Mouse (Mus musculus) cortical plate, adult 2 months (tissue): Measurements from ENCODE around the gene Adad2. TPM values are rescaled to one million over a fixed set of nuclear protein-coding genes. Genes with fewer than 3 reads are reported as not detected.

Experiments
- H3K27ac ChIP-seq: fragments of 200-500 bp; 2 replicates; pipeline ENCODE4 v1.5.1; 2012; ENCODE audit warnings: low read length, control low read depth, inconsistent platforms; ENCODE audit not compliant: insufficient read depth
- H3K4me1 ChIP-seq: fragments of 200-500 bp; 2 replicates; pipeline ENCODE4 v1.6.1; 2011; ENCODE audit warnings: low read length; ENCODE audit not compliant: control insufficient read depth, insufficient read depth
- H3K4me3 ChIP-seq: fragments of 200-500 bp; 2 replicates; pipeline ENCODE4 v1.5.1; 2011; ENCODE audit warnings: mild to moderate bottlenecking, low read length, control low read depth; ENCODE audit not compliant: insufficient read depth
- CTCF ChIP-seq: fragments of 200-500 bp; IDR thresholded peaks from 2 replicates; pipeline ENCODE4 v1.5.1; 2011; ENCODE audit warnings: mild to moderate bottlenecking, control low read depth, low read length; ENCODE audit not compliant: insufficient read depth; ENCODE audit errors: extremely low read depth
- POLR2A ChIP-seq: fragments of 200-500 bp; IDR thresholded peaks from 2 replicates; pipeline ENCODE4 v1.6.1; 2011; ENCODE audit warnings: mild to moderate bottlenecking, low read length, control low read depth; ENCODE audit not compliant: insufficient read depth; ENCODE audit errors: extremely low read depth
- polyA plus RNA-seq: library from polyadenylated mRNA; depleted of rRNA; stranded (reverse); fragments of >200 nt; gene quantifications from 2 replicates; pipeline ENCODE4 v1.2.3, GENCODE M21; 2012; rRNA removed

The Adad2 gene
- 0.08 and 0.23 TPM in 2 replicates for polyA plus RNA-seq

DNA sequence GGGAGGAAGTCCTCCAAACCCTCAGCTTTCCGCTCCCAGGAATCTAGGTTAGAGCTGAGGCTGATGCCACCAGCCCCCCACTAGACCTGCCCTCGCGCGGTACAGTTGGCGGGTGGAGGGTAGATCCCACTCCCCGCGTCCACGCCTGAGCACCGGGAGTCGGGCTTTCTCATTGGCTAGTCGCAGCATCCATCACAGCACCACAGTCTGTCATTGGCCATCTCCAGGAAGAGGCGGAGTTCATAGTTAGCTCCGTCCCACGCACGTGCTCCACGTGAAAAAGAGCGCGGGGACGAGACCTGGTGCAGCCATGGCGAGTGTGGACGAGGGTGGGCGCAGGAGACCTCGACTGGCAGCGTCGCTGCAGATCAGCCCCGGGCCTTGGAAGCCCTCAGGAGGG is at the start of gene Adad2:
Gene Adad2, plus strand, starts transcription at position 277 of the 400 bp plus-strand sequence.
- Histone ChIP-seq H3K27ac (no peak within 1 kb of the TSS), H3K4me1 (no peaks in the 10 kb centered on the region), H3K4me3 (no peak within 1 kb of the TSS)
- TF ChIP-seq POLR2A (no peak), CTCF (no peak)

DNA sequence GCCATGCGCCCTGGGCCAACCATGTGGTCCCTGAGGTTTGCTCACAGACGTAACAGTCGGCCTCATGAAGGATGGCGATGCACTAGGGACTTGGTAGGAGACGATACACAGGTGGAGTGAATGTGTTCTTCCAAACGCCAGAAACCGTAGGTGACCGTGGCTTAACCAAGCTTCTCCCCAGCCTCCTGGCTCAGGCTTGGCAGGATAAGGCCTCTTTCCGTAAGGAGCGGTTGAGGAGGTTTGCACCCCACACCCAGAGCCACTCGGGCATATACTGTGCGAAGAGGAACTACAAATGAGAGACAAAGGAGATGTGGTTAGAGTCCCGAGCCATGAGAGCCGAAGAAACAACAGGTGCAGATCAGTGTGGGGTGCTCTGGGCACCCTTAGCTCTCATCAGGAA is 48.7 kb upstream of the Adad2 start:
- no peaks in the 10 kb centered on the region for H3K4me1 ChIP-seq
- no peak overlapping the region for H3K4me3 ChIP-seq
- TF ChIP-seq CTCF (no peak), POLR2A (no peak)
- H3K27ac ChIP-seq, result no peak overlapping the region

DNA sequence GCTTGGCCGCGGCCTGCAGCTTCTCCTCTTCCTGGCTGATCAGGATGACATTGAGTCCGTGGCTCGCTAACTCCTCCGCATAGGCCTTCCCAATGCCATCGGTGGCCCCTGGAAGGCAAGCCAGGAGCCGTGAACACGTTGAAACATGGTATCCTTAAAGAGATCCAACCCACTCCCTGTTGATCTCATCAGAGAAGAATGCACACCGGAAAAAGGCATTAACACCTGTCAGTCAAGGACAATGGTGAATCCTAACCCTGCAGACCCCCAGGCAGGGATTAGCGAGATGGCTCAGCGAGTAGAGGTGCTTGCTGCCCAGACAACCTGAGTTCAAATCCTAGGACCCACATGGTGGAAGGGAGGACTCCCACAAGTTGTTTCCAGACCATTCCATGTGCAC is 46.2 kb upstream of the Adad2 start:
- H3K4me3 ChIP-seq, result no peak overlapping the region
- no peak overlapping the region for H3K27ac ChIP-seq
- TF ChIP-seq POLR2A (no peak), CTCF (no peak)
- H3K4me1 ChIP-seq, result no peaks in the 10 kb centered on the region

DNA sequence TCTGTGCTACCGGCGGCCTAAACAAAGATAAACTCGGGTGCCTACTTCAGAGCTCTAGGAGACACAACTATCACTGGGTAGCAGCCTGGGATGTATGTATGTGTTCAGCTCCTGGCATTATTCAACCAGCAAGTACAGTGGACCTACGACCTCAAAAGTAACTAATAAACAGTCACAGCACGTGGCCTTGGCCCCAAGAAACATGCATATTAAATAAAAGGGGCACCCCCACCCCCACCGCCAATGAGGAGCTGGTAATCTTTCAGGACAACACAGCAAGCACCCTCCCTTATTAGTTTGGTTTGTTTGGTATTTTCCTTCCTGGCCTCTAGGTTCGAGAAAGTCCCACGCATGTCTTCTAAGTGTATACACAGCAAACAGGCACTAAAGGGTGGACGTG is 44.3 kb upstream of the Adad2 start:
- Histone ChIP-seq H3K4me3 (no peak overlapping the region), H3K4me1 (no peaks in the 10 kb centered on the region), H3K27ac (no peak overlapping the region)
- TF ChIP-seq CTCF, result no peak

DNA sequence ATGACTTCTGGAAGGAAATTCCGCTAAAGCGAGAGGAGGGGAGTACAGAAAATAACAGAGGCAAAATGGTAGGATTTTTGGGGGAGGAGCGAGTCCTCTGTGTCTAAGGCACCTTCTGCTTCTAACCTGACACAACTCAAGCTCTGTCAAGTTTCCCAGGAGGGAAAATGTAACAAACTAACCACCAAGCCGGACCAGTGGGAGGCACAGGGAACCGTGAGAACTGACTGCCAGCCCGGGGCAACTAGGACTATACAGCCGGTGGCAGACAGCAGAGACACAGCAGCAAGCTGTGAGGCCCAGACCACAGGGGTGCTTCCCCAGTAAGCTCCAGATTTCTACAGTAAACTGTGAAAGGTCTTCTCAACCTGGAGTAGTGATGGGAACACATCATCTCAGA is 43.6 kb upstream of the Adad2 start:
- no peak overlapping the region for H3K4me3 ChIP-seq

DNA sequence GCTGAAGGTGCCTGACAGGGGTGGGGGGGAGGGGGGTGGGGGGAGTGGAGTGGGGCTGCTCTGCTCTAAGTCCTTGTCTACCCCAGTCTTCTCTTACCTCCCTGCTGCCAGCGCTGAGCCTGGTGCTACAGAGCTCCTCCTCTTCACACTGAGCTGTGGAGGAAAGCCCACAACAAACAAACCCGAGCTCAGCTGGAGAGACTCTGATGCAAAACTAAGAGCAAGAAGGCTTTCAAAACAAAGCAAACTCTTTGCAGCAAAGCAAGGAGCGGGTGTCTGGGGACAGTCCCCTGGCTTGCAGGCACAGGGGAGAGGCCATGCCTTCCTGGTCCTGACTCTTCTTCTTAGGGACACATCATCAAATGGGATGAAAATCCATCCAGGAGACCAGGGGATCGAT is 42.7 kb upstream of the Adad2 start:
- Histone ChIP-seq H3K4me3 (no peak overlapping the region), H3K4me1 (peaks cover 3% of the 10 kb centered on the region; the same call in 1 of the 2 replicates), H3K27ac (no peak overlapping the region)
- TF ChIP-seq POLR2A (no peak), CTCF (no peak)

More for the DNA sequence above, 43.6 kb upstream of the Adad2 start:
- TF ChIP-seq POLR2A (no peak), CTCF (no peak)
- H3K27ac ChIP-seq, result no peak overlapping the region
- H3K4me1 ChIP-seq, result peaks cover under 1% of the 10 kb centered on the region; the same call in 1 of the 2 replicates

DNA sequence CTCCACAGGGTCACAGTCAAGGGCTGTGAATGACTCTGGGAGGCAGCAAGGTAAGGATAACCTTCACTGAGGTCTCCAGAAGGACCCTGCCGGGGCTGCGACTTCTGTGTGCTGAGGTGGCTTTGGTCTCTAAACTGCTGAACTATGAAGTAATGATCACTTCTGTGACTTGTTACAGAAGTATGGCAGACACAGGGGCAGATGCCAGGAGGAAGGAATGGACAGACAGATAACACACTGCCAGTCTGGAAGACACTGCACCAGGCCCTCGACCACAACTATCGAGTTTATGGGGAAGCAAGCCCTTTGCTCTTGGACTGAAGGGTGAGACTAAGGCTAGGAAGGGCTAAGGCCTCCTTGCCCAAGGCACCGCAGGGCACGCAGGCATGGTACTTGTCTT is 41.4 kb upstream of the Adad2 start:
- Histone ChIP-seq H3K4me1 (peaks cover 3% of the 10 kb centered on the region; the same call in 1 of the 2 replicates), H3K27ac (no peak overlapping the region), H3K4me3 (no peak overlapping the region)
- no peak for TF ChIP-seq CTCF
- no peak for TF ChIP-seq POLR2A

DNA sequence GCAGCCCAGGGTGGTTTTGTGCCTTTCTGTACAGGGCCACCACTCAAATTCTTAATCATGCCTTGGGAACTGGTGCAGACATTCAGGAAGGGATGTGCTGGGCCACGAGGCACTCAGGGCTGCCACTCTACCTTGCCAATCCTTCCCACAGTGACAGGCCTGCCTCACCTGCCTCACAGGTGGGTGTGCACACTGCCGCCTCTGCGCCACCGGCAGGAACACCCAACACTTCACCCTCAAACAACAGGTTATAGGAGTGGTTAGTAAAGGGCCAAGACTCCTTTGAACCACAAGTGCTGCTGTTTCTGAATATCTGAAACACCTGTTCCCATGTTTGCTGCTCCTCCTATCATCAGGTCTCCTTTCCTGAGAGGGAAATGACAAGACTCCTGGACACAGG is 40.1 kb upstream of the Adad2 start:
- no peak overlapping the region for H3K27ac ChIP-seq
- peaks cover 3% of the 10 kb centered on the region; the same call in 1 of the 2 replicates for H3K4me1 ChIP-seq
- no peak overlapping the region for H3K4me3 ChIP-seq
- no peak for TF ChIP-seq POLR2A
- TF ChIP-seq CTCF, result no peak

DNA sequence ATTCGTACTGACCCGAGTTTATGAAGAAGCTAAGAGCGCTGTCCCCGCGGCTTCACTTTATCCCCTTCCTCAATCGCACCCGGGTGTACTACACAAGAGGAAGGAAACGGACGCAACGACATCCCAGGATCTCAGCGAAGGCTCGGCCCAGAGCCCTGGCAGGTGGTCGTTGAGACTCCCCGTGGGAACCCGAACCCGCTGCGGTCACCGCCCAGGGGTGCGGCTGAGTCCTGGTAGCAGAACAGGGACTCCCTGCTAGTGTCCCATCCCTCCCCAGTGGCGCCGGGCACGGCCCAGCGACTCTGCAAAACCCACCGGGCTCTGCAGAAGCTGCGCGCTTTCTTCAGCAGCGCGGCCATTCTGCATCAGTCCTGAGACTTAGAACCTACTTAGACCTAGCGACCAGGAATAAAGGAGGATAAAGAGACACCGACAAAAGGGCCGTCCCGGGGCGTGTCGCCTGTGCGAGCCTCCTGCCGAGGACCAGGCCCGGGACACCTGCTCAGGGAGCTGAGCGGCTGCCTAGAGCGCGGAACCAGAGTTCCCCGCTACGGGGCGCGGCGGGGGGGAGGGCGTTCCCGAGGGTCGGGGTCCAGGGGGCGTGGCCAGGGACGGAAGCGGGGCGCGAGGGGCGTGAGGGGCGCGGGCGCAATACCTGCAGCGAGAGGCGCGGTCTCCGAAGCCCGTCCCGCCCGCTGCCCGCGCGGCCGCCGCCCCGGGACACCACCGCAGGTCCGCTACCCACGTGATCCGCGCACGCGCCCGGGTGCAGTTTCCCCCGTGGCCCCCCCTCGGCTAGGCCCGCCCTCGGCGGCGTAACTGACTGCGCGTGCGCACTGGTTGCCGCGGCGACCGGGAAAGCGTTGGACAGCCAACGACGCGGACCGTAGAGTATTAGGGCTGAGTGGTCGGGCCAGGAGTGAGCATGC is 37.8 kb upstream of the Adad2 start, which contains the start of the genes Hsdl1 and Dnaaf1:
Gene Hsdl1, minus strand, starts transcription at position 747 of the 929 bp plus-strand sequence.
Gene Dnaaf1, plus strand, starts transcription at position 799 of the 929 bp plus-strand sequence.
- peak; percentile 31; the same call in 1 of the 2 replicates for TF ChIP-seq POLR2A
- TF ChIP-seq CTCF, result no peak
- Histone ChIP-seq H3K4me3 (peak within 1 kb of the TSS; percentile 71), H3K4me1 (peaks cover 3% of the 10 kb centered on the region; the same call in 1 of the 2 replicates), H3K27ac (no peak within 1 kb of the TSS)

DNA sequence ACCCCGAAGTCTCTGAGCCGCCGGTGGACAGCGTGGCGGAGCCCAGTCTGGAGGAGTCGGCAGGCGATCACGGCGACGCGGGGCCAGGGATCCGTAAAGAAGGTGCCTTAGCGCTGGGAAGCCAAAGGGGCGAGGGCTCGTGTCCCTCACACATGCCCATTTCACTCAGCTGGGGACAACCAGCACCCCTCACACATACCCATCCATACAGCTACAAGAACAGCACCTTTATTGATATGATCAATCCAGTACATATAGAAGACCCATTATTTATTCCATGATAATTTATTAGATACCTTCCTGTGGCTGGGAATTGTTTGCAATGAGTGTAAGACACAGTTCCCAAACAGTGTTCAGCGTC is 37.2 kb upstream of the Adad2 start:
- no peak overlapping the region for H3K27ac ChIP-seq
- TF ChIP-seq CTCF (no peak), POLR2A (no peak)
- H3K4me1 ChIP-seq, result peaks cover 3% of the 10 kb centered on the region; the same call in 1 of the 2 replicates
- peak overlapping the region; percentile 71 for H3K4me3 ChIP-seq
